Mouse (Mus musculus) thymus, adult 2 months (tissue): ENCODE results near the gene Ccser1.

Experiments used
- CTCF ChIP-seq: fragments of 200-500 bp; IDR thresholded peaks from 2 replicates; pipeline ENCODE4 v1.5.1; 2012; ENCODE audit warnings: mild to moderate bottlenecking, control low read depth, low read length, moderate library complexity, borderline replicate concordance; ENCODE audit not compliant: control insufficient read depth, poor library complexity, insufficient read depth; ENCODE audit errors: extremely low read depth
- POLR2A ChIP-seq: fragments of 200-500 bp; IDR thresholded peaks from 2 replicates; pipeline ENCODE4 v1.6.1; 2012; ENCODE audit warnings: mild to moderate bottlenecking, low read length, control low read depth, moderate library complexity; ENCODE audit not compliant: control insufficient read depth, poor library complexity, insufficient read depth; ENCODE audit errors: extremely low read depth

- no peak for TF ChIP-seq POLR2A
- no peak for TF ChIP-seq CTCF
Measured at GRCm38 (mm10) chr6:61252912-61253311, 72.8 kb downstream of the Ccser1 start.
